Mouse (Mus musculus) lung, adult 2 months (tissue): Measurements from ENCODE around the gene Tmem171.

Source experiments
- CTCF ChIP-seq: fragments of 200-500 bp; IDR thresholded peaks from 2 replicates; pipeline ENCODE4 v1.5.1; 2011; ENCODE audit warnings: mild to moderate bottlenecking, low read length, control low read depth; ENCODE audit not compliant: insufficient read depth
- POLR2A ChIP-seq: fragments of 200-500 bp; IDR thresholded peaks from 2 replicates; pipeline ENCODE4 v1.6.1; 2011; ENCODE audit warnings: low read depth, mild to moderate bottlenecking, control low read depth, low read length, borderline replicate concordance; ENCODE audit errors: extremely low read depth

- TF ChIP-seq CTCF: no peak
- TF ChIP-seq POLR2A: no peak
Measured at GRCm38 (mm10) chr13:98722296-98722695, 27.7 kb upstream of the Tmem171 start.
